Mouse (Mus musculus): ENCODE measurements at regions not wholly inside any gene's neighbourhood (a gene's known extent, or its start where the extent isn't known, plus 50 kb on each side); places are given as distances from the start of the nearest gene placed in this dataset.

DNA sequence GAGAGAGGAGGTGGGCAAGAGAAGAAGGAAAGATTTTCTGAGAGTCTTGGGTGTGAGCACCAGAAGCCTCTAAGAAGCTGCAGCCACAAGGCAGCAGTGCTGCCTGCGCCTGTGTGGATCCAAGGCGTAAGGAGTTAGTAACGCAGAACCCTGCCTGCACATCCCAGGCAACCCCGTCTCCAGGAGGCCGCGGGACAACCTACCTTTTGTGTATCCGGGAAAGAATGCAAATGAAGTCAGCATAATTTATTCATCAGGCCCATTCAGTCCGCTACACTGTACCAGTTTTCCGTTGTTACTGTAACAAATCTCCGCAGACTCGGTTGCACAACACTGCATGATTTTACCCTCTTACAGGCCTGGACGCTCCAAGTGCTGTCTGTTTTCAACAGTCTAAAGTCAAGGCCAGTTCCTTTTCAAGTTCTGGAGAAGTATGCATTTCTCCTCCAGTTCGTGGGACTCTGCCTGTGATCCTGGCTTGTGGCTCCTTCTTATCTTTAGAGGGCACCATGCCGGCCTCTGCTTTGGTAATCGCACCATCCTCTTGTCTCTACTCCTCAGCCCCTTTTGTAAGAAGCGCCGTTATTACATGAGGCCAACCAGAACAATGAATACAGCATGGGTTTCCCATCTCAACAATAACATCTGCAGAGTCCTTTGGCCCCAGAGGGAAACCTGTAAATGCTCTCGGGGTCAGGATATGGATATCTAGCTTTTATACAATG lies 133.8 kb downstream of the Nufip1 start:
- ATAC-seq (replicated peaks; ENCODE audit: poor library complexity): peak; percentile 79

DNA sequence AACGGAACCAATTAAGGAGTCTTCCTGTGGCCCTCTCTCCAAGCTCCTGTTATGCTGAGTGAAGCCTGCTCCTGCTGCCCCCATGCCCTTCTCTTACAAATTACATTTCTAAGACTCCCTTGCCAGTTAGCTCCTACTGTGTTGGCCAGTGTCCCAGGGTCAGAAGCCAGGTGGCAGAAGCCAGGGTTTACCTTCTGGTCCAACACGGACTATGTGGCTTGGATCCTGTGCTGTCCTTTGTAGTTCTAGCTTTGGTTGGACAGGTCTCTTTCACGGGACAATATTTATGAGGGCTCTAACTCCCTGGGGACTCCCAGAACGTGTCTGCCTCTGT lies 134.3 kb downstream of the Nufip1 start:
- ATAC-seq (replicated peaks; ENCODE audit: poor library complexity): 0 out of 2 replicates have a peak, but pooled peaks have one; percentile 10

DNA sequence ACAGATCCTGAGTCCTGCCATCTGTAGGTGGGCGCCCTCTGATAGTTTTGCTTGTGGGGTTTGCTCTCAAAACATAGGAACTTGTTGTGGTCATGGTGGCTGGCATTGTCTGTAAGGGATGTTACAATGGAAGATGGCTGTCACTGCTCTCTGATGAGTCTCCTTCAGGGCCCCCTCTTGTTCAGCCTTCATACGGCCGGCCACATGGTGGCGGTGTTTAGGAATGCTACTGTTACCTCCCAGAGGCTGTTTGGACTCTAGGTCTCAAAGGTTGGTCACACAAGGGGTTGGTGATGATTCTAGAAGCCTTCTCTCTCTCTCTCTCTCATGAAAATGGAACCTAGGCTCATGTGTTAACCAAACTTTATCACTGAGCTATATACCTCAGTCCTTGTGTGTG lies 137.0 kb downstream of the Nufip1 start:
- ATAC-seq (replicated peaks; ENCODE audit: poor library complexity): no peak

DNA sequence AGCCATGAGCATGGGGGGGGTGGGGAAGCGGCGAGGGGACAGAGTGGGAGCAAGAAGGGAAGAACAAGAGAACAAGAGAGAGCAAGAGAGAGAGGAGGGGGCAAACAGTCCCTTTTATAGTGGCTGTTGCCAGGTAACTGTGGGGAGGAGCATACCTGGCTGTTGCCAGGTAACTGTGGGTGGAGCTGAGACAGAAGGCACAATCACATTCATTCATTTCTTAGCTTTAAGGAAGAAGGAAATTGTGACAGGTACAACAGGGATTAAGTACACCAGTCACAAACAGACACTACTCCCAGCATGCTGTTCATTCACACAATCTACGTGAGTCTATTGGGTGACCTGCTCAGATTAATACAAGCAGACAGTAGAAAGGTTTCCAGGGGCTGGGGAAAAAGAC lies 143.2 kb downstream of the Nufip1 start:
- no peak for ATAC-seq (replicated peaks; ENCODE audit: poor library complexity)

- ATAC-seq (replicated peaks; ENCODE audit: poor library complexity): no peak
Measured at GRCm38 (mm10) chr14:76254565-76255501, 144.1 kb downstream of the Nufip1 start.

GRCm38 (mm10) chr14:76255971-76256370 lies 145.3 kb downstream of the Nufip1 start:
- no peak for ATAC-seq (replicated peaks; ENCODE audit: poor library complexity)

DNA sequence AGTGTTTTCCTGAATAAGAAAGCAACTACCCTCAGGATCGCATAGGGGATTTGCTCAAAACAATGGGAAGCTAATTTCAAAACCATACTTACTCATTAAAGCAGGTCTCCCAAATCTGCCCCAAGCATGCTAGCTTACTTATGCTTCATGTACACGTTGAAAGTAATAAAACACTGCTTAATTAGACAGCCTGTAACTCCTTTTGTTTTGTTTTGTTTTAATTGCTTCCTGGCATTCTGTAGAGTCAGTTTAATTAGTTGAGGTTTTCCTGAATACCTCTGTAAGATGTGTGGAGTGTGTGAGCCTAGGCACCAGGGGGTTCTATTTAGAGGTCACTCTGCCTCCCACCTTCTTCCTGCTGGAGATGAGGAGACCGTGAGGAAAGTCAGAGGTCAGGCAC lies 147.9 kb downstream of the Nufip1 start:
- ATAC-seq (replicated peaks; ENCODE audit: poor library complexity): no peak

GRCm38 (mm10) chr14:76260628-76261293 lies 150.1 kb downstream of the Nufip1 start:
- no peak for ATAC-seq (replicated peaks; ENCODE audit: poor library complexity)

- no peak for ATAC-seq (replicated peaks; ENCODE audit: poor library complexity)
Measured at GRCm38 (mm10) chr14:76263682-76264081, 151.1 kb upstream of the Tsc22d1 start.

- no peak for ATAC-seq (replicated peaks; ENCODE audit: poor library complexity)
Measured at GRCm38 (mm10) chr14:76265819-76266218, 148.9 kb upstream of the Tsc22d1 start.

GRCm38 (mm10) chr14:76266249-76266648 lies 148.5 kb upstream of the Tsc22d1 start:
- no peak for ATAC-seq (replicated peaks; ENCODE audit: poor library complexity)

DNA sequence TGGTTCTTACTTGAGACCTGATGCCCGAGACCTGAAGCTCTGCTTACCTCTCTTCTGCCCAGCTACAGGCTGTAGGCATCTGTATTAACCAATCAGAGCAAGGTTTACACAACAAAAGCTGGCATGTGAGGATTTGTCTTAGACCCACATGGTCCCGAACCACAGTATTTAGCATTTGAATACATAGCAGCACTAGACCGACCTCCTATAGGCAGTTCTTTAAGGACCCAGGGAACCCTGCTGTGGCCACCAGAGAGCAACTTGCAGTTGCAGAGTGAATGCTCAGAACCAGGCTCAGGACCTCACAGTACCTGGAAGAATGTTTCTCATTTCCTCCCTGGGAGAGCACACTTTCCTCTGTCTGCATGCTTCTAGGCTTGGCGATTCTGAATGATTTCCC lies 147.7 kb upstream of the Tsc22d1 start:
- ATAC-seq (replicated peaks; ENCODE audit: poor library complexity): no peak

DNA sequence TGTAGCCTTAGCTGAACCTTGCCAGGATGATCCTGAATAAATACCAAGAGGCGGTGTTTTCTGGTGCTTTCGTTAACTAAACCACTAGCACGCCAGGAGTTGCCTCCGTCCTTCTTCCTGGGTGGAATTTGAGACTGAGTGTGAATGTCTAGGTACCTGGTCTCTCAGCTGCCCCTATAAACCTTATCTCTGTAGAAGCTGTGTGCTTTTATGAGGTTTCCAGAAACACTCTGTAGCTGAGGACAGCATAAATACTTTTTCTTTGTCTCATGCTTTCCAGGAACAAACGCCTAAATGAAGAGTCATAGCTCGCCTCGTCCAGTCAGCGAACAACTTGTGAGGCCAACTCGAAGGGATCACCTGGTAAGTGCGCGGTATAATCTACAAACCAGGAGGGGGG lies 143.6 kb upstream of the Tsc22d1 start:
- ATAC-seq (replicated peaks; ENCODE audit: poor library complexity): no peak

DNA sequence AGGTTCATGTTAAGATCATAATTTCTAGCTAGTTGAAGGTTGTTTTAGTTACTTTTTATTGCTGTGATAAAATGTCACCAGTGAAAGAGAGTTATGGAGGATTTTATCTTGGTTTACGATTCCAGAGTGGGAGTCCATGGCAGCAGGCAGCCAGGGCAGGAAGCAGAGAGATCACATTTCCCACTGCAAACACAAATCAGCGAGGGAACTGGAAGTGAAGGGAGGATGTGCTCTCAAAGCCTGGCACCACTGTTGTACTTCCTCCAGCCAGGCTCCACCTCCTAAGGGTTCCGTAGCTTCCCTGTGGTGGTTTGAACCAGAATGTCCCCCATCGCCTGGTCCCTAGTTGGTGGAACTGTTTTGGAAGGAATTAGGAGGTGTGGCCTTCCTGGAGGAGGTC lies 141.9 kb upstream of the Tsc22d1 start:
- no peak for ATAC-seq (replicated peaks; ENCODE audit: poor library complexity)

DNA sequence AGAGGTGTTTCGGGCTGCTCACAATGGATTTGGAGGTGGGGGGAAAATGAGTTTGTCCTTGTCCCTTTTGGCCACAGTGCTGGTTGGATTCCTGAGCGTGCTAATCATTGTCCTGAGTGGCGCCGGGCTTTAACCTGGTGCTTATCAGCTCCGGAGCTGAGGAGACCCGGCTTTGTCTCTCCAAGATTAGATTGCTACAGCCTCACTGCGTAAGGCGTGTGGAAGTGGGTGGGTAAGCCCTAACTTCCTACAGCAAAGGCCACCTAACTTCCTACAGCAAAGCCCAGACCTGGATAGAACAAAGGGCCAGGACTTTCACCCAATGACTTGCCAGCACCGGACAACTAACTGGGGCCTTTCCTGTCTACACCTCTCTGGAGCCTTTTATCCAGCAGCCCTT lies 138.1 kb upstream of the Tsc22d1 start:
- no peak for ATAC-seq (replicated peaks; ENCODE audit: poor library complexity)

DNA sequence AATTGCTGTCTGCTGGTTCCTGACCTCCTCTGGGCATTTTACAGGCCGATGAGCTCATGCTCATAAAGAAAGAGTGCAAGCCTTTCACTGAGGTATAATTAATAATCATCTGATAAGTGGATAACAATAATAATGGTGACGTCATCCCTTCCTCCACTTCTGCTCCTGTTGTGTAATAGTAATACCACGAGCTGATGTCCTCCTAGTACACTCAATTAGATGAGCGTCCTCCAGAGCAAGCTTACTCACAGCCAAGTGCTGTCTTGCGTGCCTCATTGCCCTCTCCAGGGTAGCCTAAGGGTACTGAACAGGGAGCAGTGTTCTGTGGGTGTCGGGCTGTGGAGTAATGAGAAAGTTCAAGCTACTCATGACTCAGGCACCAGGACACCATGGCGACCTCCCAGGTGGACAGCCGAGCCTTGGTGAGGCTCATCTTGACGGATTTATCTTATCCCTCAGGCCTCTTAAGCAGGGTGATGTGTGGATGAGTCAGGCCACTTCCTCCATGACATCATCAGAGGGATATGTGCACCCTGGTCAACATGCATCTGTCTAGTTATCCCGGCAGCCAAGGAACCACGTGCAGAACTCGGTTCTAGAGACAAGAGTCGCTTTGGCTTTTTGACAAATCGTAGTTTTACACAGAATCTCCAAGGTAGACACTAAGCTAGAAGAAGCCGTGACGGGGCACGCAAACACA lies 135.9 kb upstream of the Tsc22d1 start:
- ATAC-seq (replicated peaks; ENCODE audit: poor library complexity): no peak

DNA sequence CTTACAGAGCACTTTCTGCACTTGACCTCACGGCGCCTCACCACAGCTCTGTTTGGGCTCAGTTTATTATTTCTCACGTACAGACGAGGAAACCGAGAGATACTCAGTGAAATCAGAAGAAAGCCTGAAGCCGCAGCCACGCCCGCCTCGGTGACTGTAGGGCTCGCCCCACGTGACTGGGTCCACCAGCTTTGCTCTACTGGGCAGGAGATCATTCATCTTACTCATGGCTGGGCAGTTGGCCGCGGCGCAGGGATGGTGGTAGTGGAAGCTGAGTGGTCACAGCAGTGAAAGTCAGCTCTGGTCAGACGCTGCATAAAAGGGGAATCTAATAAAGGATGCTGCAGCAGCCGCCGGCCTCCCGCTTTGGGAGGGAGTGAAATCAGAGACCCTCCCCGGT lies 135.2 kb upstream of the Tsc22d1 start:
- no peak for ATAC-seq (replicated peaks; ENCODE audit: poor library complexity)

DNA sequence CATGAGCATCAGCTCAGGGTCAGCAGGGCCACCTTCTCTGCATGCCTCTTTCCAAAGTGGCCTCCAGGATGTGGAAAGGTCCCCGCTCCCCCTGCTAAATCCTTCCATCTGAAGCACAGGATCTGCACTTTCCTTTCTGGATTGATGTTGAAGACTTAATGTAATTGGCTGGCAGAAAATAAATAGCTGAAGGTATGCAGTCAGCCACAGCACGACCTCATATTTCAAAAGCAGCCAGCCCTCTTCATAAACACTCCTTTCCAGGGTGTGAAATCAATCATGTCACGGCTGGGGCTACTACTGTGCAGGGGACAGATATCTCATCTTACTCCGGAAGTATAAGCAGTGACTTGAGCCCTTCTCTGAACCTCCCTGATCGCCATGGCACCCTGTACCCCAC lies 132.9 kb upstream of the Tsc22d1 start:
- ATAC-seq (replicated peaks; ENCODE audit: poor library complexity): no peak

DNA sequence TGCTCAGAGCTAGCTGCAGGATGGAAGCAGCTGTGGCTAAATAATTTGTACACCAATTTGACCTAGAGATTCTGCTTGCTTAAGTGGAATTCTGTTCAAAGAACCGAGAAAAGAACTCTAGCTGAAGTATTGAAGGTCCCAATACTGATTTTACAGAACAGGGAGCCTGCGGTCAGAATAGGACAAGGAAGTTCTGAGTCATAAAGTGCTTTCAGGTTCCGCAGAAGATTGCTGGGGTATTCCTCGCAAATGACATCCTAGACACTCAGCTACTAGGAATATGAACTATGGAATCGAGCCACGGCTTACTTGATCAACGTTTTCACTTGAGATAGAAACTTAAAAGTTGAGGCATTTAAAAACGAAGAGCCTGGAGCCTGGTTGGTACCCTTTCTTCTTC lies 127.0 kb upstream of the Tsc22d1 start:
- no peak for ATAC-seq (replicated peaks; ENCODE audit: poor library complexity)

GRCm38 (mm10) chr14:76290401-76291018 lies 124.3 kb upstream of the Tsc22d1 start:
- no peak for ATAC-seq (replicated peaks; ENCODE audit: poor library complexity)

DNA sequence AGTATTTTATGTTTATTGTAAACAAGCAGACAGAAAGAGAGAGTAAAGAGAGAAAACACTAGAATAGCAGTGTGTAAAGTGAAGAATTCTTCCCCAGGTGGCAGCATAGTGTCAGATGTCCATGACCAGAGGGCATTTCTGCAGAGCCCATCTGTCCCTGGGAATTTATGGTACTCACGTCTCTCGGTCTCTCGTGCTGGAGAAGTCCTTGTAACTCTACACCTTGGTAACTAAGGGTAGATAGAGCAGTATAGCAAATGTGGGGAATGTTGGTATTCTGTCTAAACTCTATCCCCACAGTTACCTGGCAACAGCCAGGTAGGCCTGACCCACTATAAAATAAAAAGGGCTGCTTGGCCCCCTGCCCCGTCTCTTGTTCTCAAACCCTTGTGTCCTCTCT lies 122.5 kb upstream of the Tsc22d1 start:
- no peak for ATAC-seq (replicated peaks; ENCODE audit: poor library complexity)
